Mouse (Mus musculus): ENCODE results near the gene Gm6377.

Gene Gm6377

DNA sequence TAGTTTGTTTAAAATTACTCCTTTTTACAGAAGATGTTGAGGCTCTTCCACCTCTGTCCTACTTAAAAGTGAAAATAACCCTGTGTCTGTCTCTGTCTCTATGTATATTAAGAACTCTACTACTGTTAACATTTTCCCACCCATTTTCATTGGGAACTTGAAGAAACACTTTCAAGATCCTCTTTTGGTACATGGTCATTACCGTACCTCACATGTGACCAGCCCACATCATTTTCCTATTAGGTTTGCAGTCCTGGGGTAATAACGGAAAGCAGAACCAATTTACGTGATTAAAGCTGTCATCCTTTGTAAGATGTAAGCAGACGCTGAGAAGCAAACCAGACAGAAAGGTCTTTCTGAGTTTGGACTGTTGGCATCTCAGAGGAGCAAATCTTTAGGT lies at the start of gene Gm6377:
TSS of gene Gm6377 (plus strand) at position 289 of the 400 bp plus-strand sequence.
- DNase-seq (ENCODE audit: low read depth): no peak

DNA sequence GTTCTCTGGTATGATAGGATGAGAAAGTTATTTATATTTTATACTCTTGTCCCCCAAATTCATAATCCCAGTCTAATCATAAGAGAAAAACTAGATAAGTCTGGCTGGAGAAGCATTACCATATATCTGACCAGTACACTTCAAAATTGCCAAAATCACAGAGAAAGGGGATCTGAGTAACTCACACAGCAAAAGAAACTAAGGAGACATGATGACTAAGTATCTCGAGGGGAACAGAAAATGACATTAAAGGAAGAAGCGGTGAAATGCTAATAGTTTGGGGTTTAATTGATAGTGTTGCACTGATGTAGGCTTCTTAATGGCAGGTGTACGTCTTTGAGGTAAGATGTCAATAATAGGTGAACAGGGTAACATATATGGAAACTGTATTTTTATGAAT lies 49.4 kb upstream of the Gm6377 start:
- DNase-seq (ENCODE audit: low read depth): no peak

GRCm38 (mm10) chrX:109151228-109151627 lies 45.3 kb upstream of the Gm6377 start:
- DNase-seq (ENCODE audit: low read depth): no peak

- DNase-seq (ENCODE audit: low read depth): no peak
Measured at GRCm38 (mm10) chrX:109160326-109160725, 36.2 kb upstream of the Gm6377 start.

DNA sequence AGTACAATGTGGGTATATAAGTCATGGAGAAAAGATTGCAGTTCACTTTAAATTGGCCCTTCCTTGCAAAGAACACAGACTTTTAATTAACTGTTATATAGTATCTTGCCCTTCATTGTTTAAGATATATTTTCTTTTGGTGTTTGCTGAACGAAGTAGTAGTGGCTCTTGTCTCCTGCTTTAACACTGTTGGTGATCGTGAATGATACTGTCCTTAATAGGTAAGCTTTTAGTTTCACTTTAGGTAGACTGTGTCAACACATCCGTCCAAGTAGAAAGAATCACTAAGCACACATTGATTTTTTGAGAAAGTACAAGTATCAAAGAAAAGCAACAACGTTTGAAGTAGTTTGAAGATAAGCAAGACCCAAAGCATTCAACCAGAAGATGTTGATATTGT lies 35.7 kb upstream of the Gm6377 start:
- no peak for DNase-seq (ENCODE audit: low read depth)

DNA sequence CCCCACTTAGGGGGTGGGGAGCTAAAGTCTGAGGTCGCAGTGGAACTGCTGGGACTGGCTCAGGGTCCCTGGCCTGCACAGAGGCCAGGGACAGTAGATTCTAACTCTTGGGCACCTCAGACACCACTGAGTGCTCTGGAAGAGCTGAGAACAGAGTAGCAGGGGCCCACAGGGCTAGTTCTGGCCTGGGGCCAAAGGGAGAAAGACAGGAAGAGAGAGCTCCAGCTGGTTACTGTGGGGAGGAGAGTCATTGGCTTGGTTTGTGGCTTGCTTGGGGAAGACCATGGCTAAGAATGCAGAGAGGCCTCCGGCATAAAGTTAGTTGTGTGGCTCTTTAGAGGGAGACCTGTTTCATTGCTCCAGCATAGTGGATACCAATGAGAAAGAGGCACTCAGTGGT lies 21.5 kb upstream of the Gm6377 start:
- DNase-seq (ENCODE audit: low read depth): no peak

DNA sequence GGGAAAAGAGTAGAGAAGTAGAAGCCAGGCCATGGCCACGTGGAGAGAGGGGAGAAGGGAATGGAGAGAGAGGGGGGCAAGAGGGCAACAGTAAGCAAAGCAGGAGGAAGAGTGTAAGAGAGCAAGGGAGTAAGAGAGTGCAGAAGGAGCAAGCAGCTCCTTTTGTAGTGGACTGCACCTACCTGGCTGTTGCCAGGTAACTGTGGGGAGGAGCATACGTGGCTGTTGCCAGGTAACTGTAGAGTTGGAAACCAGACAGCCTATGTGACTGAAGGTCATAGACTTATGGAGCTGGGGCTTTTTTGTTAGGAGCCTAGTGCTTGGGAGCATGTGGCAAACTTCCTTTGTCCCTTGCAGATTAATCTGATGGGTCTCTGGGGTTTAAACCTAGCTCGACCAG lies 21.1 kb upstream of the Gm6377 start:
- no peak for DNase-seq (ENCODE audit: low read depth)

- DNase-seq (ENCODE audit: low read depth): no peak
Measured at GRCm38 (mm10) chrX:109184706-109185478, 11.7 kb upstream of the Gm6377 start.

GRCm38 (mm10) chrX:109189607-109190006 lies 6.9 kb upstream of the Gm6377 start:
- DNase-seq (ENCODE audit: low read depth): no peak

DNA sequence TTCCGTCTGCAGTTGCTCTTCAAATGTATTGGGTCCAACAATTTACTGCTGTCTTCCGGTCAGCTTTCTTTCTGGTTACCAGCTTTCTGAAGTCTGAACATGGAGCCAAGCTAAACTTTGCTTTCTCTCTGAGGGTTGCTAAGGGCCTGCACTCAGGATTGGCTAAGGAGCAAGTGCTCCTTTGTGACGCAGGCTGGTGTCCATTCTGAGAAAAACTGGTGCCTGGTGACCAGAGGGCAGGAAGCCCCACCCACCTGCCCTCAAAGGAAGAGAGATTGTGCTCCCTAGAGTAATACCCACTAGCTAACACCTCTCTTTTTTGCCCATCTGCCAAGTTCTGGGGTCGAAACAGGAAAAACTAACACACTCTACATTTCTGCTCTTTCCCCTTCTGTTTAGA lies 5.6 kb upstream of the Gm6377 start:
- no peak for DNase-seq (ENCODE audit: low read depth)

GRCm38 (mm10) chrX:109191436-109191835 lies 5.1 kb upstream of the Gm6377 start:
- DNase-seq (ENCODE audit: low read depth): no peak

- DNase-seq (ENCODE audit: low read depth): no peak
Measured at GRCm38 (mm10) chrX:109207843-109208242, 11.3 kb downstream of the Gm6377 start.

GRCm38 (mm10) chrX:109228720-109229119 lies 32.2 kb downstream of the Gm6377 start:
- DNase-seq (ENCODE audit: low read depth): no peak

DNA sequence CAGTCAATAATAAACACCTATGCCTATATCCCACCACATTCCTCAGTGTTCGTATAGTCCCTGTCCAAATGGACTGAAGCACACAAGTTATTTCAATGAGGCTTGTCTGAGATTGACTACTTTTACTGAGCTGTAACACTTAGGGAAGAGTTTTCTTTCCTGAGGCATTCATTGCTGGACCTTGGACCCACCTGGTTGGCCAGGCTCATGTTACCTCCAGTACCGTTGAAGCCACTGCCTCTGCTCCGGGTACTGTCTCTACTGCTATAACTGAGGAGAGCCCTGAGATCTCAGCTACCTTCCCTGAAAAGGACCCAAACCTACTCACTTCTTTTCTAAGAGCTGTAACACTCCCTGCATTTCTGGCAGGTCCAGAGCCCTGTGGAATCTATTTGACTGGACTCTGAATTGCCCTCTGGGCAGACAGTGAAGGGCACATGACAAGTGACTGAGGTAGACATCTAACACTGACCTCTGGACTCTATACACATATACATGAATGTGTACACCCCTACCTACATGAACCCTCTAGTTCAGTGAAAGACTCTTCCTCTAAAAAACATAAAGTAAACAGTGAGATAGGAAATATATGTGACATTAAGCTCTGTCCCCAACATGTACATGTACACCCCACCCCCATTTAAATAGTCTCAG lies 39.0 kb downstream of the Gm6377 start:
- DNase-seq (ENCODE audit: low read depth): no peak

- DNase-seq (ENCODE audit: low read depth): no peak
Measured at GRCm38 (mm10) chrX:109238163-109238562, 41.6 kb downstream of the Gm6377 start.
